Mouse (Mus musculus) liver, embryonic 12.5 days (tissue): ENCODE measurements at regions not wholly inside any gene's neighbourhood (a gene's known extent, or its start where the extent isn't known, plus 50 kb on each side); places are given as distances from the start of the nearest gene placed in this dataset.

Source experiments
- ATAC-seq: fragments of 200-750 bp; cut with Nextera tagmentation; 2 replicates; pipeline ENCODE4 v1.8.0; 2017; ENCODE audit warnings: moderate number of reproducible peaks, mild to moderate bottlenecking, moderate library complexity
- H3K27ac ChIP-seq: fragments of 300-500 bp; sonication (generic); 2 replicates; pipeline ENCODE4 v1.5.1; 2016; ENCODE audit warnings: mild to moderate bottlenecking
- H3K27me3 ChIP-seq: fragments of 300-500 bp; sonication (generic); replicated peaks from 2 replicates; pipeline ENCODE4 v1.6.1; 2016; ENCODE audit warnings: mild to moderate bottlenecking, moderate library complexity
- H3K36me3 ChIP-seq: fragments of 300-500 bp; sonication (generic); 2 replicates; pipeline ENCODE4 v1.6.1; 2016; ENCODE audit warnings: mild to moderate bottlenecking, moderate library complexity
- H3K4me1 ChIP-seq: fragments of 300-500 bp; sonication (generic); 2 replicates; pipeline ENCODE4 v1.6.1; 2016
- H3K4me2 ChIP-seq: fragments of 300-500 bp; sonication (generic); 2 replicates; pipeline ENCODE4 v1.6.1; 2016; ENCODE audit warnings: mild to moderate bottlenecking, moderate library complexity
- H3K4me3 ChIP-seq: fragments of 300-500 bp; sonication (generic); 2 replicates; pipeline ENCODE4 v1.5.1; 2016; ENCODE audit warnings: mild to moderate bottlenecking, moderate library complexity
- H3K9ac ChIP-seq: fragments of 300-500 bp; sonication (generic); 2 replicates; pipeline ENCODE4 v1.6.1; 2016; ENCODE audit warnings: mild to moderate bottlenecking, moderate library complexity
- H3K9me3 ChIP-seq: fragments of 300-500 bp; sonication (generic); replicated peaks from 2 replicates; pipeline ENCODE4 v1.6.1; 2016; ENCODE audit warnings: mild to moderate bottlenecking, moderate library complexity
- WGBS: fragments of 180-500 bp; shearing (Covaris S2); methylation state at CpG from one replicate; pipeline ENCODE4 v1.1.7; 2016; ENCODE audit not compliant: insufficient replicate concordance; 5-methylcytosine and 5-hydroxymethylcytosine counted together

DNA sequence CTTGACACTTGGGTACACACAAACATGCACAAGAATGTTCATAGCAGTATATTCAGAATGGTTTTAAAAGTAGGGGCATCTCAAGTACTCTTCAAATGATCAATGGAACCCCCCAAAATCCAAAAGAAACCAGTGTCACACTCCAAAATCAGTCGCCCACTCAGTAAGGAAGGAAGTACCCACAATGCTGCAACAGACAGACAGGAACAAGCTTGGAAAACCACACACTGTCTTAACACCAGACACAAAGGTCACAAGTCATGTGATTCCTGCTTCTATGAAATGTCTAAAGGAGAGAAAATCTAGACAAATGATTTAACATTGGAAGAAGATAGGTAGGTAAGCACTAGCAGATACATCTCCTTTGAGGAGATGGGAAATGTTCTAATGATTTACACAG is 346.9 kb downstream of the Sox4 start:
- H3K27ac ChIP-seq: no peak overlapping the region
- no peaks in the 10 kb centered on the region for H3K4me1 ChIP-seq
- 45% methylated on average over 1 of the region's 1 CpGs for WGBS
- no peaks in the 10 kb centered on the region for H3K9me3 ChIP-seq
- ATAC-seq: no peak
- no peak overlapping the region for H3K4me2 ChIP-seq
- no peaks in the 10 kb centered on the region for H3K36me3 ChIP-seq
- no peaks in the 10 kb centered on the region for H3K27me3 ChIP-seq
- H3K4me3 ChIP-seq: no peak overlapping the region
- no peak overlapping the region for H3K9ac ChIP-seq

- no peak overlapping the region for H3K4me3 ChIP-seq
- H3K27ac ChIP-seq: no peak overlapping the region
- ATAC-seq: no peak
- no peaks in the 10 kb centered on the region for H3K4me1 ChIP-seq
- no peak overlapping the region for H3K4me2 ChIP-seq
- H3K36me3 ChIP-seq: no peaks in the 10 kb centered on the region
- no peaks in the 10 kb centered on the region for H3K9me3 ChIP-seq
- H3K27me3 ChIP-seq: no peaks in the 10 kb centered on the region
- WGBS: 60% methylated on average over 1 of the region's 1 CpGs
- no peak overlapping the region for H3K9ac ChIP-seq
Observed at GRCm38 (mm10) chr13:28605833-28606232, 347.7 kb downstream of the Sox4 start.

DNA sequence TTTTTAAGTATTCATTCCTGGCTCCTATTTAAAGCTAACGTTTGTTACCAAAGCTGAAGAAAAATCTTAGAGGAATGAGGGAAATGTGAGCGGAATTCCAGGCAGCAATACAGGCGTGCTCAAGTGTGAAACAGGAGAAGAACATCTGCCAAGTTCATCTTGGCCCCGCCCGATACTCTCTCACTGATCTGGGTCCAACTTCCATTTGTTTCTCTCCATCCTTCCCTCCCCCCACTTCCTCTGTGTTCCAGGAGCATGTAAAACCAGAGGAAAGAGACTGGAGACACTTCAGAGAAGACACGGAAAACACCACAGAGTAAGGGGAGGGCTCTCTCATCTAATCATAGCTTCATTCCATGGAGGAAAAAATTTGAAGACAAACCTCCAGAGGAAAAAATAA is 346.7 kb downstream of the Gm11361 start:
- Histone ChIP-seq H3K36me3 (no peaks in the 10 kb centered on the region), H3K9ac (no peak overlapping the region), H3K27me3 (no peaks in the 10 kb centered on the region), H3K4me1 (no peaks in the 10 kb centered on the region), H3K4me3 (no peak overlapping the region), H3K4me2 (no peak overlapping the region), H3K27ac (no peak overlapping the region), H3K9me3 (no peaks in the 10 kb centered on the region)
- ATAC-seq: no peak
- 62% methylated on average over 6 of the region's 6 CpGs for WGBS

- Histone ChIP-seq H3K9me3 (no peaks in the 10 kb centered on the region), H3K4me3 (no peak overlapping the region), H3K27ac (no peak overlapping the region), H3K4me1 (no peaks in the 10 kb centered on the region), H3K4me2 (no peak overlapping the region), H3K36me3 (no peaks in the 10 kb centered on the region), H3K27me3 (no peaks in the 10 kb centered on the region), H3K9ac (no peak overlapping the region)
- ATAC-seq: no peak
- whole genome bisulfite sequencing: 34% methylated on average over 5 of the region's 5 CpGs
Observed at GRCm38 (mm10) chr13:28600792-28601191, 343.5 kb downstream of the Gm11361 start.

- WGBS: 79% methylated on average over 2 of the region's 2 CpGs
- no peak overlapping the region for H3K27ac ChIP-seq
- H3K27me3 ChIP-seq: no peaks in the 10 kb centered on the region
Observed at GRCm38 (mm10) chr13:28596367-28596766, 339.0 kb downstream of the Gm11361 start.

DNA sequence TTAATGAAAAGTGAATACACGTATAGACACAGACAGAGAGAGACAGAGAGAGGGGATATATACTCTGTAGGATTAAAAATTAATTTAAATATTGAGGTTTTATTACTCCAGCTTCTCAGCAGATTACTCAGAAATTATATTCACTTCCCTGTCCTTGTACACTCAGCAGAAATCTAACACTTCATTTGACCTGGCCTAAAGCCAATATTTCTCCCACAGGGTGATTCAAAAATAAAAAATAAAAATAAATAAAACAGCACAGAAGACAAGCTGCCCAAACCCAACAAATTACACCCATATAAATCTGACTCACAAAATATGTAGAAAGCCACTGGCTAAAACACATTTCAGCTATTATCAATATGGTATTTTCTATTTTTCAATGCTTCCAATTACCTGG is 334.8 kb downstream of the Gm11361 start:
- Histone ChIP-seq H3K4me2 (no peak overlapping the region), H3K9me3 (no peaks in the 10 kb centered on the region), H3K9ac (no peak overlapping the region), H3K4me1 (no peaks in the 10 kb centered on the region), H3K27ac (no peak overlapping the region), H3K27me3 (no peaks in the 10 kb centered on the region), H3K4me3 (no peak overlapping the region), H3K36me3 (no peaks in the 10 kb centered on the region)
- 68% methylated on average over 1 of the region's 1 CpGs for WGBS
- ATAC-seq: no peak

More at GRCm38 (mm10) chr13:28596367-28596766, 339.0 kb downstream of the Gm11361 start:
- Histone ChIP-seq H3K36me3 (no peaks in the 10 kb centered on the region), H3K4me1 (no peaks in the 10 kb centered on the region), H3K9me3 (no peaks in the 10 kb centered on the region), H3K9ac (no peak overlapping the region), H3K4me2 (no peak overlapping the region), H3K4me3 (no peak overlapping the region)
- no peak for ATAC-seq

DNA sequence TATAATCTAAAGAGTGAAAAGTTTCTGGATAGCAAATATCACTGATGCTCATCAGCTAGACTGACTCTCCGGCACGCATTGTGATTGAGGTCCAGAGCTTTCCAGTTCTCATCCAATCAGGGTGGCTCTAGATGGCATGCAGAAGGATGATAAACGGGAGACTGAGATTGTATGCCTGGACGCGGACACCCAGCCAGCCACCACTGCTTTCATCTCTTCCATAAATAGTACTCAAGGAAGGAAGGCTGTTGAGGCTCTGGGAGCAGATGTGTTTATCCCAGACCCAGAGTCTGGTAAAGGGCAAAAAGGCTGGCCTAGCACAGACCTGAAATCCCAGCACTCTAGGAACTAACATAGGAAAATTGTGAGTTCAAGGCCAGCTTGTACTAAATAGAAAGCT is 330.6 kb downstream of the Gm11361 start:
- 61% methylated on average over 5 of the region's 5 CpGs for WGBS
- no peak overlapping the region for H3K9ac ChIP-seq

GRCm38 (mm10) chr13:28586693-28587092 is 329.4 kb downstream of the Gm11361 start:
- H3K4me1 ChIP-seq: no peaks in the 10 kb centered on the region
- no peak overlapping the region for H3K4me2 ChIP-seq
- ATAC-seq: no peak
- no peak overlapping the region for H3K4me3 ChIP-seq
- no peaks in the 10 kb centered on the region for H3K27me3 ChIP-seq
- H3K36me3 ChIP-seq: no peaks in the 10 kb centered on the region
- H3K27ac ChIP-seq: no peak overlapping the region
- no peaks in the 10 kb centered on the region for H3K9me3 ChIP-seq
- 74% methylated on average over 7 of the region's 7 CpGs for WGBS
- no peak overlapping the region for H3K9ac ChIP-seq

More for the DNA sequence above, 330.6 kb downstream of the Gm11361 start:
- no peaks in the 10 kb centered on the region for H3K27me3 ChIP-seq
- H3K27ac ChIP-seq: no peak overlapping the region
- no peaks in the 10 kb centered on the region for H3K4me1 ChIP-seq
- no peaks in the 10 kb centered on the region for H3K9me3 ChIP-seq
- H3K36me3 ChIP-seq: no peaks in the 10 kb centered on the region
- no peak overlapping the region for H3K4me3 ChIP-seq
- no peak for ATAC-seq
- H3K4me2 ChIP-seq: no peak overlapping the region

DNA sequence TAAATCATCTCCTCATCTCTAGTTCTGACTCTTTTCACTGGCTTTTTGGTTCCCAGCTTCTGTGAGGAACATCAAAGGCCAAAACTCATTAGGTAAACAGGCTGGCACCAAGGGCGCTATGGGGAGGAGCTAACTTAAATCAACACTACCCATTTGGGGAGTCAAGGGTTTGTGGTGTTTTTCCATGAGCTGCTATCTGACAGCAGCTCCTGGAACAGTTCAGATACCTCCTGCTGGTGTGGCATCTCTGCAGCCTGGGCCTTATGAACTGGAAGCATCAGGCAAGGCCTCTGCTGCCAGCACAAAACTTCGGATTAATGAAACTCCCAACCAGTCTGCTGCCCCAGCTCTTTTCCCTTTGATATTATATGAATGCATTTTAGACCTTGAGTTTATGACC is 328.8 kb downstream of the Gm11361 start:
- no peaks in the 10 kb centered on the region for H3K36me3 ChIP-seq
- H3K4me3 ChIP-seq: no peak overlapping the region
- ATAC-seq: no peak
- H3K4me2 ChIP-seq: no peak overlapping the region
- H3K9ac ChIP-seq: no peak overlapping the region
- no peaks in the 10 kb centered on the region for H3K9me3 ChIP-seq
- H3K27ac ChIP-seq: no peak overlapping the region
- H3K4me1 ChIP-seq: no peaks in the 10 kb centered on the region
- H3K27me3 ChIP-seq: no peaks in the 10 kb centered on the region
- WGBS: 66% methylated on average over 2 of the region's 2 CpGs

DNA sequence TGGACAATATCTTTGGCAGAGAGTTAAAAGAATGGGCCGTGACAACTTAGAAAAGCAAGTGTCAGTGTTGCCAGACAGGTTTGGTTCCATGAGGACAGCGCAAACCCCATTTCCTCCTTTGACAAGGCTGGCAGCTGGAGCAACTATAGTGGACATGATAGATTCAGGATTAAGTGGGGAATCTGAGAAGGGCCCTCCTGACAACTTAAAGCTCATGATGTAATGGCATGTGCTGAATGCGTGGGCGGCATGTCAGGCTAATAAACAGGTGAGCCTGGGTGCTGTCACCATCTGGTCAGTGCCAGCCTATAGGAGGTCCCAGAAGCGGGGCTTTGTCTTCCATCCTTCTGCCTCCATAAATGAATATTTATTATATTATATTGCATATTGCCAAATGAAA is 326.3 kb downstream of the Gm11361 start:
- Histone ChIP-seq H3K9me3 (no peaks in the 10 kb centered on the region), H3K4me1 (no peaks in the 10 kb centered on the region), H3K36me3 (no peaks in the 10 kb centered on the region), H3K27ac (no peak overlapping the region), H3K4me3 (no peak overlapping the region), H3K4me2 (no peak overlapping the region), H3K9ac (no peak overlapping the region), H3K27me3 (no peaks in the 10 kb centered on the region)
- no peak for ATAC-seq
- 71% methylated on average over 5 of the region's 5 CpGs for WGBS

DNA sequence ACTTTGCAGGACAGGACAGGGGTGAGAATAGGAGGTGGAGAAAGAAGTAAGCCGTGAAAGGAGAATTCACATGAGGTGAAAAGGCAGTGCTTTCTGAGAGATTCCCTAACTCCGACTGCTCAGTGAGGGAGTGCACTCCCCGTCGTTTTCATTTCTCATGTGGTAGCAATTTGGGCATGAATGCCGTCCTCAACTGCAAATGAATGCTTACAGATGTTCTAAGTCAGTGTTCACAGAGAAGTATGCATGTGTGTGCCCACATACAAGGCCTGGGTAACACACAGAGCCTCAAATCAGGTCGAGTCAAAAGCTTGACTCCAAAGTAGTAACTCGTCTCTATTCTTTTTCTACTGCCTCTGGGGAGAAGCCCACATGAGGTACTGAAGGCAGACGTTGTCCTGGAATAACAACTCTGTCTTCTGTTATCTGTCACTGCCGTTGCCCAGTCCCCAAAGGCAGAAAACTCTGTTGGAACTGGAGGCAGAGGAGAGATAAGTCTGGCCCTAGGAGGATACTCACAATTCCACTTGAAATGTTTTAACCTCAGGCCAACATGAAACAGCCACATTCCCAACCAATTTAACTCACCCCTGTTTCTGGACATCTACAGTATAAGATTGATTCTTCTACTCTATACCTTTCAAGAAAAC is 318.0 kb downstream of the Gm11361 start:
- no peak overlapping the region for H3K27ac ChIP-seq
- WGBS: 46% methylated on average over 9 of the region's 9 CpGs
- peak; percentile 64; the same call in 1 of the 2 replicates for ATAC-seq
- no peak overlapping the region for H3K4me2 ChIP-seq
- peaks cover 24% of the 10 kb centered on the region for H3K4me1 ChIP-seq
- H3K9ac ChIP-seq: no peak overlapping the region
- H3K36me3 ChIP-seq: no peaks in the 10 kb centered on the region
- H3K27me3 ChIP-seq: no peaks in the 10 kb centered on the region
- H3K4me3 ChIP-seq: no peak overlapping the region
- H3K9me3 ChIP-seq: no peaks in the 10 kb centered on the region

- no peaks in the 10 kb centered on the region for H3K9me3 ChIP-seq
Observed at GRCm38 (mm10) chr13:28573364-28573763, 316.0 kb downstream of the Gm11361 start.

GRCm38 (mm10) chr13:28572448-28572847 is 315.1 kb downstream of the Gm11361 start:
- 58% methylated on average over 1 of the region's 1 CpGs for WGBS
- Histone ChIP-seq H3K9me3 (no peaks in the 10 kb centered on the region), H3K27me3 (no peaks in the 10 kb centered on the region), H3K4me3 (no peak overlapping the region), H3K4me2 (no peak overlapping the region), H3K9ac (no peak overlapping the region), H3K36me3 (no peaks in the 10 kb centered on the region), H3K27ac (no peak overlapping the region), H3K4me1 (peaks cover 24% of the 10 kb centered on the region)
- peak; percentile 84 for ATAC-seq

More at GRCm38 (mm10) chr13:28573364-28573763, 316.0 kb downstream of the Gm11361 start:
- Histone ChIP-seq H3K27ac (no peak overlapping the region), H3K27me3 (no peaks in the 10 kb centered on the region), H3K36me3 (no peaks in the 10 kb centered on the region), H3K4me3 (no peak overlapping the region), H3K4me2 (no peak overlapping the region), H3K4me1 (peaks cover 24% of the 10 kb centered on the region), H3K9ac (no peak overlapping the region)
- ATAC-seq: no peak
- 88% methylated on average over 1 of the region's 1 CpGs for WGBS
